Mouse (Mus musculus) duodenum, adult 2 months (tissue): ENCODE data around the gene Tprkb. TPM values are rescaled to one million over a fixed set of nuclear protein-coding genes. Genes with fewer than 3 reads are reported as not detected.

ENCODE experiments used
- polyA plus RNA-seq: library from polyadenylated mRNA; depleted of rRNA; stranded (reverse); fragments of >200 nt; gene quantifications from 2 replicates; pipeline ENCODE4 v1.2.3, GENCODE M21; 2012; ENCODE audit warnings: low replicate concordance; rRNA removed

Tprkb gene
- polyA plus RNA-seq = 19.4 and 21.0 TPM in 2 replicates

GRCm38 (mm10) chr6:85911587-85911986 is at the start of gene Tprkb:
Gene Tprkb, plus strand, starts transcription at chr6:85911865.

GRCm38 (mm10) chr6:85869006-85869405 is 42.7 kb upstream of the Tprkb start, which contains the start of gene Nat8f2:
Gene Nat8f2, minus strand, starts transcription at chr6:85869158.

GRCm38 (mm10) chr6:85904642-85905061 is 7.0 kb upstream of the Tprkb start, which contains the start of gene Nat8f4:
Gene Nat8f4, minus strand, starts transcription at chr6:85904884.

GRCm38 (mm10) chr6:85915539-85916513 is 4.2 kb downstream of the Tprkb start, which contains the start of gene Nat8f1:
Gene Nat8f1, minus strand, starts transcription at chr6:85915687.

GRCm38 (mm10) chr6:85961101-85962091 is 49.7 kb downstream of the Tprkb start, which contains the start of gene Dusp11:
Gene Dusp11, minus strand, starts transcription at chr6:85961667.

Other genes with a start within 250 kb of the Tprkb start
- gene Nat8f7, start 198.7 kb upstream of the Tprkb start, polyA plus RNA-seq = 3.2 and 15.6 TPM in 2 replicates
- gene Nat8f3, start 146.1 kb upstream of the Tprkb start, polyA plus RNA-seq = 1.5 TPM in 1 of 2 replicates, not detected in the other
- gene Nat8f6, start 90.9 kb upstream of the Tprkb start, polyA plus RNA-seq = 4.2 and 4.8 TPM in 2 replicates
- 32.9 and 38.5 TPM in 2 replicates for gene Nat8f5, start 90.9 kb upstream of the Tprkb start, polyA plus RNA-seq
- gene Nat8, start 79.8 kb upstream of the Tprkb start, polyA plus RNA-seq = 81.1 and 118 TPM in 2 replicates
- gene Nat8f2, start 42.7 kb upstream of the Tprkb start, polyA plus RNA-seq = 0.30 and 2.4 TPM in 2 replicates
- 15.3 and 31.8 TPM in 2 replicates for gene Nat8f4, start 7.0 kb upstream of the Tprkb start, polyA plus RNA-seq
- gene Nat8f1, start 3.8 kb downstream of the Tprkb start, polyA plus RNA-seq = 16.7 and 24.8 TPM in 2 replicates
- 14.1 and 35.9 TPM in 2 replicates for gene Dusp11, start 49.8 kb downstream of the Tprkb start, polyA plus RNA-seq
- gene Figla, start 104.3 kb downstream of the Tprkb start, polyA plus RNA-seq = not detected in 2 replicates
- gene Add2, start 116.8 kb downstream of the Tprkb start, polyA plus RNA-seq = 0.07 and 1.6 TPM in 2 replicates